Mouse (Mus musculus) C2C12 (cell line): ENCODE data around the gene Zfp12. TPM values are rescaled to one million over a fixed set of nuclear protein-coding genes. Genes with fewer than 3 reads are reported as not detected.

ENCODE experiments used
- H3K27me3 ChIP-seq: one replicate; pipeline ENCODE4 v1.6.1; 2011; ENCODE audit not compliant: control insufficient read depth, insufficient read depth, insufficient read length
- H3K36me3 ChIP-seq: one replicate; pipeline ENCODE4 v1.6.1; 2011; ENCODE audit not compliant: control insufficient read depth, insufficient read depth
- H3K4me3 ChIP-seq: one replicate; pipeline ENCODE4 v1.5.1; 2011; ENCODE audit warnings: mild to moderate bottlenecking, control low read depth; ENCODE audit not compliant: poor library complexity, insufficient read depth, severe bottlenecking
- H3K79me2 ChIP-seq: one replicate; pipeline ENCODE4 v1.6.1; 2011; ENCODE audit not compliant: control insufficient read depth, insufficient read depth
- H3K79me3 ChIP-seq: one replicate; pipeline ENCODE4 v1.6.1; 2011; ENCODE audit warnings: low read depth, control low read depth
- H3ac ChIP-seq: one replicate; pipeline ENCODE3; 2011; ENCODE audit warnings: low read depth; ENCODE audit not compliant: control insufficient read depth, insufficient read length
- CEBPB ChIP-seq: IDR thresholded peaks from one replicate; pipeline ENCODE4 v1.6.1; 2011; ENCODE audit warnings: low read depth, mild to moderate bottlenecking, control low read depth, moderate library complexity
- CTCF ChIP-seq: IDR thresholded peaks from one replicate; pipeline ENCODE4 v1.5.1; 2011; ENCODE audit not compliant: control insufficient read depth, insufficient read depth, insufficient read length
- FOSL1 ChIP-seq: IDR thresholded peaks from one replicate; pipeline ENCODE4 v1.8.0; 2011; ENCODE audit warnings: mild to moderate bottlenecking, low read length; ENCODE audit not compliant: poor library complexity, insufficient read depth, severe bottlenecking
- MAX ChIP-seq: IDR thresholded peaks from one replicate; pipeline ENCODE4 v1.6.1; 2011; ENCODE audit warnings: mild to moderate bottlenecking, control low read depth
- MYOD1 ChIP-seq: IDR thresholded peaks from one replicate; pipeline ENCODE4 v1.6.1; 2011; ENCODE audit warnings: low read depth; ENCODE audit not compliant: control insufficient read depth, insufficient read length
- MYOG ChIP-seq: IDR thresholded peaks from one replicate; pipeline ENCODE4 v1.6.1; 2011; ENCODE audit not compliant: control insufficient read depth, insufficient read length; ENCODE audit errors: extremely low read depth
- USF1 ChIP-seq: IDR thresholded peaks from one replicate; pipeline ENCODE4 v1.6.1; 2011; ENCODE audit warnings: low read depth, mild to moderate bottlenecking, control low read depth, moderate library complexity
- polyA plus RNA-seq: library from polyadenylated mRNA; unstranded; fragments of >200 nt; fragmentation: generic; extraction: Trizol; gene quantifications from one replicate; pipeline ENCODE4 v1.2.1, GENCODE M21; 2012; ENCODE audit warnings: missing spikeins

The Zfp12 gene
- polyA plus RNA-seq, 1 experiment, result 4.2 TPM

DNA sequence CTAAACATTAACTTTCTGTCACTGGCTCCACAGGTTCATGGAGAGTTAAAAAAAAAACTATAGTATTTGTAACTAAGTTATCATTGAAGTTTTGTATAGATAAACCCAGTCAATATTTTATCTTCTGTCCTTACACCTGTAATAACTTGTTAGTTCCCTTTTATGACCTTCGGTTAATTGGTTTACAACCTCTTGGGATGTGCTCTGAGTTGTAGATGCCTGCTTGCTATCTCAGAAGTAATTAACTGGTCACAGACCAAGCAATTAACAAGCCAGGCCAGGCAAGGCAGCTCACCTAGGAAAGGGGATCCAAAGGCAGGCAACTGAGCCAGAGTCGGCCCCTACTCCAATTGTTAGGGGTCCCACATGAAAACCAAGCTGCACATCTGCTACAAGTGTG, 21.1 kb upstream of the Zfp12 start:
- H3K36me3 ChIP-seq, result no peaks in the 10 kb centered on the region
- H3K27me3 ChIP-seq, result peaks cover 6% of the 10 kb centered on the region
- H3ac ChIP-seq, result no peak overlapping the region
- H3K79me2 ChIP-seq, result no peaks in the 10 kb centered on the region
- H3K4me3 ChIP-seq, result no peak overlapping the region
- TF ChIP-seq MYOG, result no peak
- TF ChIP-seq MYOD1, result no peak
- TF ChIP-seq CEBPB, result no peak
- TF ChIP-seq CTCF, result no peak
- no peaks in the 10 kb centered on the region for H3K79me3 ChIP-seq

DNA sequence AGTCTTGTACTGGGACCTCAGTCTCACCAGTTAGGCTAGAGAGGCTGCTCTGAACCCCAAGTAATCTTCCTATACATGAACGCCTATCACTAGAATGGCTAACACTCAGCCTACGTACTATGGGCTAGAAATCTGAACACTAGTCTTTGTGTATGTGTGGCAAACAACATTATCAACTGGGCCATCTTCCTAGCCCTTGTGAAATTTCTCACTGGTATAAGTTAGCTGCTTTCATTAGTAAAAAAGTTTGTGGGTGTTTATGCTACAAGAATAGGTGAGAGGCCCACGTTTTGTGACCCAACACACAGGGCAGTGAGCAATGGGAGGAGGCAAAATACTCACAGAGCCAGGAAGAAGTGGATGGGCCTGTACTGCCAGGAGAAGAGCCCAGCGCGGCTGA, 14.0 kb upstream of the Zfp12 start:
- H3K27me3 ChIP-seq, result peaks cover under 1% of the 10 kb centered on the region
- no peak overlapping the region for H3ac ChIP-seq
- no peak for TF ChIP-seq MYOD1
- TF ChIP-seq USF1, result no peak
- no peak for TF ChIP-seq CEBPB
- TF ChIP-seq MAX, result no peak
- no peak for TF ChIP-seq FOSL1

GRCm38 (mm10) chr5:143222287-143222686, 12.7 kb upstream of the Zfp12 start:
- no peaks in the 10 kb centered on the region for H3K36me3 ChIP-seq
- H3K4me3 ChIP-seq, result no peak overlapping the region
- no peaks in the 10 kb centered on the region for H3K79me2 ChIP-seq
- TF ChIP-seq MYOD1 (no peak), CEBPB (no peak), FOSL1 (no peak), MYOG (no peak), MAX (no peak), USF1 (no peak), CTCF (no peak)
- no peaks in the 10 kb centered on the region for H3K79me3 ChIP-seq
- H3K27me3 ChIP-seq, result no peaks in the 10 kb centered on the region
- H3ac ChIP-seq, result no peak overlapping the region

More for the DNA sequence above, 14.0 kb upstream of the Zfp12 start:
- Histone ChIP-seq H3K79me3 (no peaks in the 10 kb centered on the region), H3K36me3 (no peaks in the 10 kb centered on the region), H3K79me2 (no peaks in the 10 kb centered on the region), H3K4me3 (no peak overlapping the region)

DNA sequence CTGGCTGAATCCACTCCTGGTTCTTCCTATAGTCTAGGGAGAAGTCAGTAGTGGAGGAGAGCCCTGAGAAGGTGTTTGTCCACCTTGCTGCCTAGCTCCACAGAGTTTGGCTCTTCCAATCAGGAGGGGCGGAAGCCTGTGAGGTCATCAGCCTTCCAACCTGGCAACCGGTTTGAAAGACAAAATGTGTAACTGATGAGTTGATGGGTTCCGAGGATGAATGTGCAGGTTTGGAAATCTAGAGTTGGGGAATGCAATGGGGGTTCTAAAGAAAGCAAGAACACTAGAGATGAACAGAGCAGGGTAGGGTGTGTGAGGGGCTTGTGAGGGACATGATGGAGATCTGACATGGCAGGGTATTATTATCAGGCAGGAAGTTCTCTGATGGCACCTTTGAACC, 8.2 kb upstream of the Zfp12 start, which contains the start of gene Spdye4a:
Gene Spdye4a, minus strand, starts transcription at position 101 of the 400 bp plus-strand sequence.
- no peaks in the 10 kb centered on the region for H3K79me2 ChIP-seq
- TF ChIP-seq CTCF (no peak), USF1 (no peak), MAX (no peak), MYOG (no peak), MYOD1 (no peak), FOSL1 (no peak)

GRCm38 (mm10) chr5:143236036-143236435, 1.1 kb downstream of the Zfp12 start:
- TF ChIP-seq MYOD1 (no peak), FOSL1 (no peak), CEBPB (no peak), USF1 (no peak), MAX (no peak), CTCF (no peak), MYOG (no peak)
- Histone ChIP-seq H3K4me3 (peak overlapping the region; percentile 50), H3K27me3 (no peaks in the 10 kb centered on the region), H3K36me3 (peaks cover 25% of the 10 kb centered on the region), H3K79me3 (peaks cover 4% of the 10 kb centered on the region), H3ac (no peak overlapping the region), H3K79me2 (peaks cover 19% of the 10 kb centered on the region)

More for the DNA sequence above, 8.2 kb upstream of the Zfp12 start, which contains the start of gene Spdye4a:
- H3K4me3 ChIP-seq, result no peak within 1 kb of the TSS
- no peaks in the 10 kb centered on the region for H3K27me3 ChIP-seq
- H3ac ChIP-seq, result no peak within 1 kb of the TSS
- no peaks in the 10 kb centered on the region for H3K79me3 ChIP-seq
- no peaks in the 10 kb centered on the region for H3K36me3 ChIP-seq

DNA sequence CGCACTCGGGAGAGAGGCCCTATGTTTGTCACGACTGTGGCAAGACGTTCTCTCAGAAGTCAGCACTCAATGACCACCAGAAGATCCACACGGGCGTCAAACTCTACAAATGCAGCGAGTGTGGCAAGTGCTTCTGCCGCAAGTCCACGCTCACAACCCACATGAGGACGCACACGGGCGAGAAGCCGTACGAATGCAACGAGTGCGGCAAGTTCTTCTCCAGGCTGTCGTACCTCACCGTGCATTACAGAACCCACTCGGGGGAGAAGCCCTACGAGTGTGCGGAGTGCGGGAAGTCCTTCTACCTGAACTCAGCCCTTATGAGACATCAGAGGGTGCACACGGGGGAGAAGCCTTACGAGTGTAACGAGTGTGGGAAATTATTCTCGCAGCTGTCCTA, 10.0 kb downstream of the Zfp12 start:
- no peaks in the 10 kb centered on the region for H3K79me3 ChIP-seq
- H3K79me2 ChIP-seq, result no peaks in the 10 kb centered on the region
- H3ac ChIP-seq, result no peak overlapping the region
- TF ChIP-seq MYOG, result no peak
- no peak for TF ChIP-seq USF1
- no peak for TF ChIP-seq MAX
- H3K27me3 ChIP-seq, result no peaks in the 10 kb centered on the region
- H3K36me3 ChIP-seq, result peaks cover 79% of the 10 kb centered on the region
- no peak overlapping the region for H3K4me3 ChIP-seq
